Mouse (Mus musculus) embryonic facial prominence, embryonic 15.5 days (tissue): ENCODE measurements at regions not wholly inside any gene's neighbourhood (a gene's known extent, or its start where the extent isn't known, plus 50 kb on each side); places are given as distances from the start of the nearest gene placed in this dataset.

Experiments
- ATAC-seq: fragments of 200-750 bp; cut with Nextera tagmentation; 2 replicates; pipeline ENCODE4 v1.8.0; 2017; ENCODE audit warnings: low read depth, moderate TSS enrichment; ENCODE audit not compliant: insufficient number of reproducible peaks, low FRiP score, low TSS enrichment
- H3K27ac ChIP-seq: fragments of 300-500 bp; sonication (generic); replicated peaks from 2 replicates; pipeline ENCODE4 v1.5.1; 2015; ENCODE audit warnings: mild to moderate bottlenecking, inconsistent platforms
- H3K27me3 ChIP-seq: fragments of 300-500 bp; sonication (generic); 2 replicates; pipeline ENCODE4 v1.6.1; 2015; ENCODE audit warnings: inconsistent platforms
- H3K36me3 ChIP-seq: fragments of 300-500 bp; sonication (generic); 2 replicates; pipeline ENCODE4 v1.6.1; 2015; ENCODE audit warnings: mild to moderate bottlenecking, inconsistent platforms
- H3K4me1 ChIP-seq: fragments of 300-500 bp; sonication (generic); 2 replicates; pipeline ENCODE4 v1.6.1; 2015; ENCODE audit warnings: inconsistent platforms
- H3K4me2 ChIP-seq: fragments of 300-500 bp; sonication (generic); replicated peaks from 2 replicates; pipeline ENCODE4 v1.6.1; 2015; ENCODE audit warnings: mild to moderate bottlenecking, inconsistent platforms
- H3K4me3 ChIP-seq: fragments of 300-500 bp; sonication (generic); replicated peaks from 2 replicates; pipeline ENCODE4 v1.5.1; 2015; ENCODE audit warnings: mild to moderate bottlenecking, inconsistent platforms
- H3K9ac ChIP-seq: fragments of 300-500 bp; sonication (generic); 2 replicates; pipeline ENCODE4 v1.6.1; 2015; ENCODE audit warnings: inconsistent platforms
- H3K9me3 ChIP-seq: fragments of 300-500 bp; sonication (generic); replicated peaks from 2 replicates; pipeline ENCODE4 v1.6.1; 2016; ENCODE audit warnings: inconsistent platforms
- WGBS: fragments of 180-500 bp; shearing (Covaris S2); methylation state at CpG from one replicate; pipeline ENCODE4 v1.1.7; 2015; 5-methylcytosine and 5-hydroxymethylcytosine counted together

DNA sequence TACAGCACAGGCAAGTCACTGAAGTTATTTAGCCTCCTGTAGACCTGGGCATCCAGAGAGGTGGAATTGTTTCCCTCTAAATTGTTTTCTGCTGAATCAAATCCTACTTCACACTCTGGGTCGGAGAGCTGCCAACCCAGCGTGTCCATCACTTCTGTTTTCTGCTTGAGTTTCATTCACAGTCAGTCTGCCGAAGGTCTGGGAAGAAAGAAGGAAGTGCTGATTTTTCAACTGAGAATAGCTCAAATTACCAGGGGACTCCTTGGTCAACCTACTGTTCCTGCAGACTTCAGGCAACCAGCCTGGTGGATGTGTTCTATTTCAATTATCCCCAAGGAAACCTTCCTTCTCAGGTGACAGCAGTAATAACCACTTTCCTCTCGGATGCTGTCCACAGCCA is 179.1 kb upstream of the Nckap5 start:
- Histone ChIP-seq H3K4me1 (no peaks in the 10 kb centered on the region), H3K36me3 (no peaks in the 10 kb centered on the region), H3K27me3 (no peaks in the 10 kb centered on the region), H3K9me3 (no peaks in the 10 kb centered on the region), H3K9ac (no peak overlapping the region), H3K4me3 (no peak overlapping the region), H3K27ac (no peak overlapping the region), H3K4me2 (no peak overlapping the region)
- WGBS, result 60% methylated on average over 4 of the region's 4 CpGs
- ATAC-seq, result no peak

DNA sequence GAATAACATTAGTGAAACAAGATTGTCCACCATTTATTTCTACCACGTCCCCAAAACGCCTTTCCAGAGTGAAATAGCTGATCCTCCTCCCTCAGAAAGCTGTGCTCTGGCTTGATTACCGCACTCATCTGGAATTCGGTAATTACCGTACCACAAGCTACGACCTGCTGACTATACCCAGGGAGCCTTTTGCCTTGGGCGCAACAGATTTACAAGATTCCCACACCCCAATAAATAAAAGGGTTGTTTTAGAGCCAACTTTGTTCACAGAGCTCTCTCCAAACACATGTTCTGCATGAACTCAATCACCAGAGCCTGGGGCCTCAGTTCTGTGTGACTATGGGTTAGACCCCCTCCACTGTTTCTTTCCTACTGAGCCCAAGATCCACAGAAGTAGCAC is 171.1 kb upstream of the Nckap5 start:
- peak; percentile 61; the same call in 1 of the 2 replicates for ATAC-seq

DNA sequence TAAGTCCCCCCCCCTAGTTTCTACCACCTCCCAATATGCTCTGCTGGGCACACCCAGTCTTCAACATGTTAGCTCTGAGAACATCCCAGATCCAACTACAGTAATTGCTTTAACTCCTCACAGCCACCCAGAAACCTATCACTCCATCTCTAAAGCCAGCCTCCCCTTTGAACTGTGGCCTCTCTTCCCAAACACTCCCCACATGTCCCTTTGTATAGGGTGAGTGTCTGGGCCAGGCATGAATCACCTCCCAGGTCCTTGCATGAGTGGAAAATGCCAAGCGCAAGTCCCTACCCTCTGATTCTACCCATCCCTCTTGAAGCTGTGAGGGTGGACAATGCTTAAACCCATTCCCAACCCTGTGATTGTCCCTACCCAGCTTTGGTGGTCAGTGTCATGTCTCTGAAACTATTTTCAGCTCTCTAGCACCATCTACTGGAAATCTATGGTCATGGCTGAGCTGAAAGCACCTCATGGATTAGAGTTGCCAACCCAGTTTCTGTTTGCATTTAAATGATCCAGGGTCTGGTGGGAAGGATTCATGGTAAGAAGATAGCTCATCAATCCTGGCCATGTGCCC is 162.6 kb upstream of the Nckap5 start:
- H3K4me1 ChIP-seq, result peaks cover 12% of the 10 kb centered on the region
- no peaks in the 10 kb centered on the region for H3K36me3 ChIP-seq
- no peak overlapping the region for H3K4me2 ChIP-seq
- no peaks in the 10 kb centered on the region for H3K9me3 ChIP-seq
- H3K9ac ChIP-seq, result no peak overlapping the region
- H3K4me3 ChIP-seq, result no peak overlapping the region
- no peaks in the 10 kb centered on the region for H3K27me3 ChIP-seq
- H3K27ac ChIP-seq, result no peak overlapping the region
- 78% methylated on average over 1 of the region's 1 CpGs for WGBS
- ATAC-seq, result no peak

More for the DNA sequence above, 171.1 kb upstream of the Nckap5 start:
- peak overlapping the region; percentile 75 for H3K27ac ChIP-seq
- no peaks in the 10 kb centered on the region; the same call in 1 of the 2 replicates for H3K27me3 ChIP-seq
- peaks cover 20% of the 10 kb centered on the region for H3K4me1 ChIP-seq
- H3K9ac ChIP-seq, result no peak overlapping the region
- H3K4me2 ChIP-seq, result no peak overlapping the region; the same call in 1 of the 2 replicates
- no peaks in the 10 kb centered on the region for H3K36me3 ChIP-seq
- H3K9me3 ChIP-seq, result no peaks in the 10 kb centered on the region
- H3K4me3 ChIP-seq, result no peak overlapping the region
- 21% methylated on average over 7 of the region's 7 CpGs for WGBS

DNA sequence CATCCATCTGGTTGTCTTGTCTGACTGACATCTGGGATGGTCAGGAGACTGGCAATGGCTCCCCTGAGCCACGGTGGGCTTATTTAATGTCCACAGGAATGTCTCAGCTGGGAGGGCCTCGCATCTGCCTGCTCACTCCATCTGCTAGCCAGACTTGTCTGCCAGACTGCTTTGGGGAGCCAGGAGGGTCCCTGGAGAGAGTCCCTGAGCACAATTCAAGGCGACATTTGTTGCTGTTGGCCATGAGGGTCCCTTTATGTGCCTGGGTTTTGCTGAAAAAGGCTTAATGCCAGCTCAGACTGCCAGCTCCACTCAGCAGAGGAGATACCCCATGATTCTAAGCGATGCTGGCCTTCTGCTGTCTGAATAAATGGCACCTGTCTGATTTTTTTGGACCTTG is 161.8 kb upstream of the Nckap5 start:
- Histone ChIP-seq H3K4me1 (peaks cover 12% of the 10 kb centered on the region), H3K9ac (no peak overlapping the region), H3K27me3 (no peaks in the 10 kb centered on the region), H3K4me2 (no peak overlapping the region), H3K4me3 (no peak overlapping the region), H3K36me3 (no peaks in the 10 kb centered on the region), H3K27ac (no peak overlapping the region), H3K9me3 (no peaks in the 10 kb centered on the region)
- ATAC-seq, result peak; percentile 11; the same call in 1 of the 2 replicates
- 37% methylated on average over 4 of the region's 4 CpGs for WGBS

DNA sequence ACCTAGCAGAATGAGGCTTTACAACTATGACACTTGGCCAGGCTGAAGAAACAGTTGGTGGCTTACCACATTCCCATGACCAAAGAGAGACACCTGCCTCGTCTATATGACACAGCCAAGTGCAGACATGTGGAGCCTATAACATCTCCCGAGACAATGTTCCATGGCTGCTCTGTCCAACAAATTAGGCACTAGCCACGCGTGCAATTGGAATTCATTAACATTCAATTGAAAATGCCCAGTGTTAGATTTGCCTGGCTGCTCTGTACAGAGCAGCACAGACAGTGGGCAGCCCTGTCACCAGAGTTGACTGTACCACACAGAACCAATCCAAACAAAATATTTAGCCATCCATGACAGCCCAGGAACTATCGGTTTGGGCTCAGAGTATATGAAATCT is 152.2 kb upstream of the Nckap5 start:
- Histone ChIP-seq H3K27ac (no peak overlapping the region), H3K9me3 (no peaks in the 10 kb centered on the region), H3K4me3 (no peak overlapping the region), H3K9ac (no peak overlapping the region), H3K27me3 (no peaks in the 10 kb centered on the region), H3K4me1 (no peaks in the 10 kb centered on the region), H3K36me3 (no peaks in the 10 kb centered on the region), H3K4me2 (no peak overlapping the region)
- no peak for ATAC-seq
- 56% methylated on average over 5 of the region's 5 CpGs for WGBS

DNA sequence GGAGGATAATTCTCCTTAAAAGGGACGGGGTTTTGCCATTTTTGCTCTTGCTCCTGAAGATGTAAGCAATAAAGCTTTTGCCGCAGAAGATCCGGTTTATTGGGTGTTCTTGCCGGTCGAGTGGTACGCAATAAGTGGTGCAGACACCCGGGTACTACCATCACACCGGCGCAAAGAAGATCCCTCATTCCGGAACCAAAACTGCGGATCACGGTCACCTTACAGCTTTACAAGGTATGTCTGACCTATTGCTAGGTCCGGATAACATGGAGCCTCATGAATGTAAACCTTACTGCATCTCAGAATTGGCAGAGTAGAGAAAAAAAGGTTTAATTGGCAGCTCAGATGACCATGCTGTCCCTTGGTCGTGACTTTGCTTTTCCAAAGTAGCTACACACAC is 149.7 kb upstream of the Nckap5 start:
- no peaks in the 10 kb centered on the region for H3K9me3 ChIP-seq
- no peak overlapping the region for H3K4me2 ChIP-seq
- no peaks in the 10 kb centered on the region for H3K27me3 ChIP-seq
- H3K4me1 ChIP-seq, result no peaks in the 10 kb centered on the region
- no peak overlapping the region for H3K27ac ChIP-seq
- H3K36me3 ChIP-seq, result no peaks in the 10 kb centered on the region
- H3K4me3 ChIP-seq, result no peak overlapping the region
- ATAC-seq, result no peak
- WGBS, result 93% methylated on average over 14 of the region's 14 CpGs
- no peak overlapping the region for H3K9ac ChIP-seq

DNA sequence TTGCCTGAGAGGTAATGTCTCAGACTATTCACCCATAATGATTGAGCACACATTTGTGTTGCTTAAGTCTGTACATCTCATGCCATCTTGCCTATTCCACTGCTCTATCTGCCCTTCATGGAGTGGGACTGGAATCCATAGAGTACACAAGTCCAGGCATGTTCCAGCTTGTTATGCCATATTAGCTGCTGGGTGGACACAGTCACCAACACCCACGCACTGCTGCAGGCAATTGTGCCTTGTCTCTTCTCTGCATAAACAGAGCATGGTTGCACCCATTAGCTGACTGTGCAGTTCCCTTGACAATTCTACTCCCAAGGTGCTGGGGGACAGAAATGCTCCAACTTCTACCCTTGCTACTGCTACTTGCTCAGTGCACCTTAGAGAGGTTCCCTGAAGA is 143.3 kb upstream of the Nckap5 start:
- no peaks in the 10 kb centered on the region for H3K36me3 ChIP-seq
- H3K4me2 ChIP-seq, result no peak overlapping the region
- no peaks in the 10 kb centered on the region for H3K4me1 ChIP-seq
- H3K4me3 ChIP-seq, result no peak overlapping the region
- 69% methylated on average over 1 of the region's 1 CpGs for WGBS
- H3K27me3 ChIP-seq, result no peaks in the 10 kb centered on the region
- no peak overlapping the region for H3K27ac ChIP-seq
- no peaks in the 10 kb centered on the region for H3K9me3 ChIP-seq
- ATAC-seq, result no peak
- no peak overlapping the region for H3K9ac ChIP-seq

DNA sequence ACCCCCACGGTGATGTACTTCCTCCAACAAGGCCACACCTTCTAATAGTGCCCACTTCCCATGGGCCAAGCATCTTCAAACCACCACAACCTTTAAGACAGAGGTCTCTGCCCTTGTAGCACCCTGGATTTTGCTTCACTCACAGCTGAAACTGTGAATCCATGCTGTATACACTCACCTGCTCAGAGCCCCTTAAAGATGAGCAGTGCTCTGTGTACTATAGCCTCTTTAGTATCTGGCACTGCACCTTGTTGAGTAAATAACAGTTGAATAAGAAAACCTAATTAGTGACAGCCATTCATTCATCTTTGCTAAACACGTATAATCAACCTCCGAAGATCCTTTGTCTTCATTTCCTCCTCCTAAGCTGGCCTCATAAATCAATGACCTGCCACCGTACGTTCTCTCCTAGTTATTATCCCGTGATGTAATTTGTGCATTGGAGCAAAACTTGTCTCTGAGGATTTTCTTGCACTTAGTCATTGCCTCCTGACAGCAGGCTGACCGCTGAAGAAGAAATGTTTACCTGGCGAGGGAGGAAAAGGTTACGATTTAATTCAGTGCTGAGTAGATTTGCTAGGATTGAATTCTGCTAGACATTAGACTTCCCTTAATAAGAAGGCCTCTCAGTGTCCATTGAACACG is 141.3 kb upstream of the Nckap5 start:
- no peaks in the 10 kb centered on the region for H3K27me3 ChIP-seq
- H3K9me3 ChIP-seq, result no peaks in the 10 kb centered on the region
- WGBS, result 73% methylated on average over 10 of the region's 10 CpGs
- H3K36me3 ChIP-seq, result no peaks in the 10 kb centered on the region
- H3K9ac ChIP-seq, result no peak overlapping the region
- ATAC-seq, result no peak
- no peak overlapping the region for H3K4me3 ChIP-seq
- no peak overlapping the region for H3K4me2 ChIP-seq
- no peaks in the 10 kb centered on the region for H3K4me1 ChIP-seq
- H3K27ac ChIP-seq, result no peak overlapping the region

DNA sequence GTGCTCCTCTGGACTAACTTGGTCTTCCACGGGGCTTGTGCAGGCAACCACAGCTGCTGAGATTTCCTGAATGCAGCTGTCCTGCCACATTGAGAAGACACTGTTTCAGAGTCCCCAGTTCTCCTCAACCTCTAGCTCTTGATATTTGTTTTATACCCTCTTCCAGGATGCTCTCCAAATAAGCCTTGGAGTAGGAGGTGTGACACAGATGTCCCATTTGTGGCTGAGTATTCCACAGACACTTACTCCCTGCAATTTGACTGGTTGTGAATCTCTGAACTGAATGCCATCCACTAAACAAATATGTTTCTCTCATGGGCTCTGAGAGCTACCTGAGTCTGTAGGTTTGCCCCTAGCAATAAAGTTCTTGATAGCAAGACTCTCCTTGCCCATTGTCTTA is 140.5 kb upstream of the Nckap5 start:
- no peaks in the 10 kb centered on the region for H3K9me3 ChIP-seq
- H3K4me2 ChIP-seq, result no peak overlapping the region
- no peak overlapping the region for H3K9ac ChIP-seq
- no peak for ATAC-seq
- H3K27me3 ChIP-seq, result no peaks in the 10 kb centered on the region
- H3K36me3 ChIP-seq, result no peaks in the 10 kb centered on the region
- H3K4me1 ChIP-seq, result no peaks in the 10 kb centered on the region
- no peak overlapping the region for H3K27ac ChIP-seq
- H3K4me3 ChIP-seq, result no peak overlapping the region
- WGBS, result 74% methylated on average over 1 of the region's 1 CpGs

DNA sequence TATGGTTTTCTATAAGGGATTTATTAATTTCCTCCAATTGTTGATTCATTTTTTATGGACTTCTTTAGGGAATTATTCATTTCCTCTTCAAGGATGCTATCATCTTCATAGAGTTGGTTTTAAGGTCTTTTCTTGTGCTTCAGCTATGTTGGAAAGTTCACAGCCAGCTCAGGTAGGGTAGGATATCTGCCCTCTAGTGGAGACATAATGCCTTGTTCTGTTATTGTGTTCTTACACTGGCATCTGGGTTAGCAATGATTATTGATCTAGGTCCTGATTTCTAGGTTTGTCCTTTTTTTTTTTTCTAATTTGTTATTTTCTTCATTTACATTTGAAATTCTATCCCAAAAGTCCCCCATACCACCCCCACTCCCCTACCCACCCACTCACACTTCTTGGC is 135.8 kb upstream of the Nckap5 start:
- H3K9ac ChIP-seq, result no peak overlapping the region
- no peaks in the 10 kb centered on the region for H3K36me3 ChIP-seq
- ATAC-seq, result no peak
- H3K4me2 ChIP-seq, result no peak overlapping the region
- no peaks in the 10 kb centered on the region for H3K27me3 ChIP-seq
- H3K4me3 ChIP-seq, result no peak overlapping the region
- no peaks in the 10 kb centered on the region for H3K9me3 ChIP-seq
- no peaks in the 10 kb centered on the region for H3K4me1 ChIP-seq
- H3K27ac ChIP-seq, result no peak overlapping the region

DNA sequence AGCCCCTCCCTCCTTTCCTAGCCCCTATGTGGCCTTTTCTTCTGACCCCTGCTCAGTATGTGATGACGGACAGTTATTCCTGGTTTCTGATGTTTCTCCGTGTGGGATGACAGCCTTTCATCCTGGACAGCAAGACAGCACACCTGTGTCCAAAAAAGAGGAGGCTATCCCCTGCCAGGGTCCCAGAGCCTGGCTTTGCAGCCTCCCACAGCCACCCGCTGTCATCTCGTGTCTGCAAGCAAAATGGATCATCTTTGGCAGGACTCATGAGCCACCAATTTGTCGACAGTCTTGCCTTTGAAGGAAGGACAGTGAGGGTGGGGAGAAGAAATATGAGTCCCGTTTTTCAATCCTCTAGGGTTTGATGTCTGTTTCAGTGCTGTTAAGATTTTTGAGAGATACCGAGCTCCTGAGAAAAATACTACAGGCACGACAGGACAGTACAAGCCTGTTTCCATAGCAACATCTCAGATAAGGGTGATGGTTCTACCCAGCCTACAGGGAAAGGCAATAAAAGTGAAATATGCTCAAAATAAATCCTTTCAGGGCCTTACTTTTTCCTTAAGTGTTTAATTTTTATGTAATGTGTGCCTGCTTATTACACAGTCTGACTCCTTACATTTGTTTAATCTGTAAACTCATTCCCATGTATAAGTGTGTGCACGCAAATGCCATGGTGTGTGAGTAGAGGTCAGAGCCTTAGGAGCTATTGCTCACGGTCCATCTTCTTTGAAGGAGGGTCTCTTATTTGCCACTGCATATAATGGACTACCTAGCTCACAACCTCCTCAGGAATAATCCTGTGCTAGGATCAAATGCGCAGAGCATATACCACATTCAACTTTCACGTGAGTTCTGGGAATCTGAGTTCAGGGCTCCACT is 125.5 kb upstream of the Nckap5 start:
- Histone ChIP-seq H3K4me3 (no peak overlapping the region), H3K4me2 (no peak overlapping the region), H3K4me1 (no peaks in the 10 kb centered on the region), H3K36me3 (no peaks in the 10 kb centered on the region), H3K9ac (no peak overlapping the region), H3K27me3 (no peaks in the 10 kb centered on the region), H3K9me3 (no peaks in the 10 kb centered on the region), H3K27ac (no peak overlapping the region; the same call in 1 of the 2 replicates)
- ATAC-seq, result no peak
- 63% methylated on average over 12 of the region's 12 CpGs for WGBS
